Mouse (Mus musculus): ENCODE data around the gene Fbxo42.
A peak's percentile ranks its signal among the peaks of the same experiment; 100 is the strongest.

Gene Fbxo42

GRCm38 (mm10) chr4:141147112-141148008 is at the start of gene Fbxo42:
Gene Fbxo42, plus strand, starts transcription at chr4:141147913.
- DNase-seq (ENCODE audit: low read depth, low spot score), result peak; percentile 81

GRCm38 (mm10) chr4:141098935-141099334 is 48.8 kb upstream of the Fbxo42 start:
- DNase-seq (ENCODE audit: low read depth, low spot score), result no peak

GRCm38 (mm10) chr4:141099956-141100355 is 47.8 kb upstream of the Fbxo42 start:
- DNase-seq (ENCODE audit: low read depth, low spot score), result no peak

GRCm38 (mm10) chr4:141101291-141101690 is 46.4 kb upstream of the Fbxo42 start:
- DNase-seq (ENCODE audit: low read depth, low spot score), result no peak

GRCm38 (mm10) chr4:141101855-141102254 is 45.9 kb upstream of the Fbxo42 start:
- no peak for DNase-seq (ENCODE audit: low read depth, low spot score)

- DNase-seq (ENCODE audit: low read depth, low spot score), result no peak
Observed at GRCm38 (mm10) chr4:141106526-141107183, 41.1 kb upstream of the Fbxo42 start.

- no peak for DNase-seq (ENCODE audit: low read depth, low spot score)
Observed at GRCm38 (mm10) chr4:141108196-141108732, 39.4 kb upstream of the Fbxo42 start.

- no peak for DNase-seq (ENCODE audit: low read depth, low spot score)
Observed at GRCm38 (mm10) chr4:141113831-141114230, 33.9 kb upstream of the Fbxo42 start.

GRCm38 (mm10) chr4:141114521-141114981 is 33.2 kb upstream of the Fbxo42 start:
- no peak for DNase-seq (ENCODE audit: low read depth, low spot score)

- no peak for DNase-seq (ENCODE audit: low read depth, low spot score)
Observed at GRCm38 (mm10) chr4:141115398-141115797, 32.3 kb upstream of the Fbxo42 start.

- DNase-seq (ENCODE audit: low read depth, low spot score), result no peak
Observed at GRCm38 (mm10) chr4:141118691-141119090, 29.0 kb upstream of the Fbxo42 start.

GRCm38 (mm10) chr4:141120700-141121099 is 27.0 kb upstream of the Fbxo42 start:
- peak; percentile 71 for DNase-seq (ENCODE audit: low read depth, low spot score)

GRCm38 (mm10) chr4:141122663-141123062 is 25.1 kb upstream of the Fbxo42 start:
- no peak for DNase-seq (ENCODE audit: low read depth, low spot score)

- DNase-seq (ENCODE audit: low read depth, low spot score), result no peak
Observed at GRCm38 (mm10) chr4:141123065-141123464, 24.6 kb upstream of the Fbxo42 start.

- no peak for DNase-seq (ENCODE audit: low read depth, low spot score)
Observed at GRCm38 (mm10) chr4:141129190-141129710, 18.5 kb upstream of the Fbxo42 start.

GRCm38 (mm10) chr4:141130704-141131342 is 16.9 kb upstream of the Fbxo42 start:
- DNase-seq (ENCODE audit: low read depth, low spot score), result no peak

GRCm38 (mm10) chr4:141131531-141132061 is 16.1 kb upstream of the Fbxo42 start:
- no peak for DNase-seq (ENCODE audit: low read depth, low spot score)

- no peak for DNase-seq (ENCODE audit: low read depth, low spot score)
Observed at GRCm38 (mm10) chr4:141132191-141132590, 15.5 kb upstream of the Fbxo42 start.

GRCm38 (mm10) chr4:141133227-141133626 is 14.5 kb upstream of the Fbxo42 start:
- no peak for DNase-seq (ENCODE audit: low read depth, low spot score)

GRCm38 (mm10) chr4:141134031-141134441 is 13.7 kb upstream of the Fbxo42 start:
- no peak for DNase-seq (ENCODE audit: low read depth, low spot score)

- DNase-seq (ENCODE audit: low read depth, low spot score), result no peak
Observed at GRCm38 (mm10) chr4:141134751-141135530, 12.8 kb upstream of the Fbxo42 start.
